Mouse (Mus musculus) lung, embryonic 16.5 days (tissue): ENCODE results near the gene Herc1. TPM values are rescaled to one million over a fixed set of nuclear protein-coding genes. Genes with fewer than 3 reads are reported as not detected.

ENCODE experiments used
- ATAC-seq: fragments of 200-750 bp; cut with Nextera tagmentation; 2 replicates; pipeline ENCODE4 v1.8.0; 2017; ENCODE audit warnings: low read depth, mild to moderate bottlenecking, moderate library complexity
- H3K27ac ChIP-seq: fragments of 300-500 bp; sonication (generic); 2 replicates; pipeline ENCODE4 v1.5.1; 2014; ENCODE audit warnings: mild to moderate bottlenecking, control low read depth, low read length
- H3K27me3 ChIP-seq: fragments of 300-500 bp; sonication (generic); 2 replicates; pipeline ENCODE4 v1.6.1; 2014; ENCODE audit warnings: low read depth, low read length, mixed read lengths; ENCODE audit not compliant: control insufficient read depth, insufficient read depth
- H3K36me3 ChIP-seq: fragments of 300-500 bp; sonication (generic); 2 replicates; pipeline ENCODE4 v1.6.1; 2014; ENCODE audit warnings: low read length; ENCODE audit not compliant: control insufficient read depth, insufficient read depth
- H3K4me1 ChIP-seq: fragments of 300-500 bp; sonication (generic); replicated peaks from 2 replicates; pipeline ENCODE4 v1.6.1; 2014; ENCODE audit warnings: low read length, mixed read lengths; ENCODE audit not compliant: control insufficient read depth, insufficient read depth
- H3K4me2 ChIP-seq: fragments of 300-500 bp; sonication (generic); 2 replicates; pipeline ENCODE4 v1.6.1; 2014; ENCODE audit warnings: low read depth, low read length, control low read depth
- H3K4me3 ChIP-seq: fragments of 300-500 bp; sonication (generic); 2 replicates; pipeline ENCODE4 v1.5.1; 2014; ENCODE audit warnings: mild to moderate bottlenecking, low read length, control low read depth
- H3K9ac ChIP-seq: fragments of 300-500 bp; sonication (generic); 2 replicates; pipeline ENCODE4 v1.6.1; 2014; ENCODE audit warnings: low read length, control low read depth
- H3K9me3 ChIP-seq: fragments of 300-500 bp; sonication (generic); 2 replicates; pipeline ENCODE4 v1.6.1; 2016; ENCODE audit warnings: low read length; ENCODE audit not compliant: control insufficient read depth
- WGBS: fragments of 180-500 bp; shearing (Covaris S2); extraction: QIAGEN DNeasy Blood & Tissue Kit; methylation state at CpG from one replicate; pipeline ENCODE4 v1.1.7; 2014; 5-methylcytosine and 5-hydroxymethylcytosine counted together
- polyA plus RNA-seq: library from polyadenylated mRNA; unstranded; fragments of >200 nt; fragmentation: Nextera tagmentation; extraction: Ambion mirVana; gene quantifications from 2 replicates; pipeline ENCODE4 v1.2.1, GENCODE M21; 2015

Herc1 gene
- polyA plus RNA-seq, 1 experiment from 2014 or later, result 18.8 TPM

DNA sequence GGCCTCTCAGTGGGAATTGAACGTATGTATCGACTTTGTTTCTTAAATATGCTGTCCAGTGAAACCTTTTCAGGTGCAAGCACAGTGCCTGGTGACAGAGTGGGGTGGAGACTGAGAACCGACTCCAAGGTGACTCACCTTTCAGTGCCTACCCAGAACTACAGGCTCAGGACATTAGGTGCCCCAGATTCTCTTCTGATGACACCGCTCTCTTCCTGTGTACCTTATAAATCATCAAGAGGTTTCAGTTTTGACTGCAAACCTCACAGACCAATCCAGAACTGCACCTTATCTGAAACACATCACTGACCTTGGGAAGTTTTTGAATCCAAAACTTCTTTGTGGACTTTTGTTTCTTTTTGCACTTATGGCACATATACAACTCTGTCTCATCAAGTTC, 170.0 kb downstream of the Herc1 start:
- no peak overlapping the region for H3K9ac ChIP-seq
- H3K4me3 ChIP-seq, result no peak overlapping the region
- H3K4me2 ChIP-seq, result no peak overlapping the region
- no peak overlapping the region for H3K27ac ChIP-seq
- no peaks in the 10 kb centered on the region for H3K9me3 ChIP-seq
- ATAC-seq, result no peak
- H3K36me3 ChIP-seq, result peaks cover 39% of the 10 kb centered on the region
- WGBS, result 89% methylated on average over 4 of the region's 4 CpGs
- no peaks in the 10 kb centered on the region for H3K4me1 ChIP-seq
- H3K27me3 ChIP-seq, result no peaks in the 10 kb centered on the region

- Histone ChIP-seq H3K4me3 (no peak overlapping the region), H3K4me2 (no peak overlapping the region), H3K9me3 (no peaks in the 10 kb centered on the region), H3K36me3 (peaks cover 36% of the 10 kb centered on the region), H3K9ac (no peak overlapping the region), H3K27ac (no peak overlapping the region), H3K27me3 (no peaks in the 10 kb centered on the region), H3K4me1 (no peaks in the 10 kb centered on the region)
- 97% methylated on average over 3 of the region's 3 CpGs for WGBS
- no peak for ATAC-seq
These were observed 171.3 kb downstream of the Herc1 start for GRCm38 (mm10) chr9:66521595-66521994.

- no peaks in the 10 kb centered on the region for H3K4me1 ChIP-seq
- no peak for ATAC-seq
- H3K36me3 ChIP-seq, result peaks cover 27% of the 10 kb centered on the region
- no peak overlapping the region for H3K27ac ChIP-seq
- WGBS, result 84% methylated on average over 4 of the region's 4 CpGs
- no peak overlapping the region for H3K4me2 ChIP-seq
- no peaks in the 10 kb centered on the region for H3K27me3 ChIP-seq
- H3K9me3 ChIP-seq, result no peaks in the 10 kb centered on the region
- no peak overlapping the region for H3K4me3 ChIP-seq
- H3K9ac ChIP-seq, result no peak overlapping the region
These were observed 192.5 kb downstream of the Herc1 start for GRCm38 (mm10) chr9:66542785-66543184.

Other genes with a start within 250 kb of the Herc1 start
- 123 TPM in 2 replicates for gene Snx1, start 223.9 kb upstream of the Herc1 start, polyA plus RNA-seq
- gene Ciao2a, start 223.8 kb upstream of the Herc1 start, polyA plus RNA-seq, result 139 and 141 TPM in 2 replicates
- gene Dapk2, start 192.2 kb upstream of the Herc1 start, polyA plus RNA-seq, result 22.8 and 27.3 TPM in 2 replicates
- gene Fbxl22, start 164.1 kb downstream of the Herc1 start, polyA plus RNA-seq, result 4.8 and 5.7 TPM in 2 replicates
- 57.9 and 64.6 TPM in 2 replicates for gene Usp3, start 242.7 kb downstream of the Herc1 start, polyA plus RNA-seq